Mouse (Mus musculus) embryonic facial prominence, embryonic 12.5 days (tissue): Measurements from ENCODE around the gene Sfswap. TPM values are rescaled to one million over a fixed set of nuclear protein-coding genes. Genes with fewer than 3 reads are reported as not detected.
"Not testable (repeated sequence)": the region's sequence is repeated elsewhere in the genome, so short reads cannot be mapped to it uniquely, and the experiment has no call there.

Source experiments
- ATAC-seq: fragments of 200-750 bp; cut with Nextera tagmentation; 2 replicates; pipeline ENCODE4 v1.8.0; 2017; ENCODE audit not compliant: insufficient number of reproducible peaks, insufficient read depth, low FRiP score, low TSS enrichment
- H3K27ac ChIP-seq: fragments of 300-500 bp; sonication (generic); 2 replicates; pipeline ENCODE4 v1.5.1; 2016; ENCODE audit warnings: mild to moderate bottlenecking
- H3K27me3 ChIP-seq: fragments of 300-500 bp; sonication (generic); 2 replicates; pipeline ENCODE4 v1.6.1; 2016; ENCODE audit warnings: mild to moderate bottlenecking, moderate library complexity
- H3K36me3 ChIP-seq: fragments of 300-500 bp; sonication (generic); 2 replicates; pipeline ENCODE4 v1.6.1; 2016; ENCODE audit warnings: mild to moderate bottlenecking
- H3K4me1 ChIP-seq: fragments of 300-500 bp; sonication (generic); 2 replicates; pipeline ENCODE4 v1.6.1; 2016
- H3K4me2 ChIP-seq: fragments of 300-500 bp; sonication (generic); replicated peaks from 2 replicates; pipeline ENCODE4 v1.6.1; 2016; ENCODE audit warnings: mild to moderate bottlenecking, moderate library complexity
- H3K4me3 ChIP-seq: fragments of 300-500 bp; sonication (generic); 2 replicates; pipeline ENCODE4 v1.5.1; 2016; ENCODE audit warnings: mild to moderate bottlenecking
- H3K9ac ChIP-seq: fragments of 300-500 bp; sonication (generic); 2 replicates; pipeline ENCODE4 v1.6.1; 2016; ENCODE audit warnings: mild to moderate bottlenecking, moderate library complexity
- H3K9me3 ChIP-seq: fragments of 300-500 bp; sonication (generic); 2 replicates; pipeline ENCODE4 v1.6.1; 2016; ENCODE audit warnings: mild to moderate bottlenecking, moderate library complexity
- WGBS: fragments of 180-500 bp; shearing (Covaris S2); methylation state at CpG from one replicate; pipeline ENCODE4 v1.1.7; 2016; 5-methylcytosine and 5-hydroxymethylcytosine counted together
- polyA plus RNA-seq: library from polyadenylated mRNA; unstranded; fragments of >200 nt; fragmentation: Nextera tagmentation; extraction: Ambion mirVana; gene quantifications from 2 replicates; pipeline ENCODE4 v1.2.1, GENCODE M21; 2016

Gene Sfswap
- polyA plus RNA-seq, 1 experiment from 2014 or later, result 68.1 TPM

DNA sequence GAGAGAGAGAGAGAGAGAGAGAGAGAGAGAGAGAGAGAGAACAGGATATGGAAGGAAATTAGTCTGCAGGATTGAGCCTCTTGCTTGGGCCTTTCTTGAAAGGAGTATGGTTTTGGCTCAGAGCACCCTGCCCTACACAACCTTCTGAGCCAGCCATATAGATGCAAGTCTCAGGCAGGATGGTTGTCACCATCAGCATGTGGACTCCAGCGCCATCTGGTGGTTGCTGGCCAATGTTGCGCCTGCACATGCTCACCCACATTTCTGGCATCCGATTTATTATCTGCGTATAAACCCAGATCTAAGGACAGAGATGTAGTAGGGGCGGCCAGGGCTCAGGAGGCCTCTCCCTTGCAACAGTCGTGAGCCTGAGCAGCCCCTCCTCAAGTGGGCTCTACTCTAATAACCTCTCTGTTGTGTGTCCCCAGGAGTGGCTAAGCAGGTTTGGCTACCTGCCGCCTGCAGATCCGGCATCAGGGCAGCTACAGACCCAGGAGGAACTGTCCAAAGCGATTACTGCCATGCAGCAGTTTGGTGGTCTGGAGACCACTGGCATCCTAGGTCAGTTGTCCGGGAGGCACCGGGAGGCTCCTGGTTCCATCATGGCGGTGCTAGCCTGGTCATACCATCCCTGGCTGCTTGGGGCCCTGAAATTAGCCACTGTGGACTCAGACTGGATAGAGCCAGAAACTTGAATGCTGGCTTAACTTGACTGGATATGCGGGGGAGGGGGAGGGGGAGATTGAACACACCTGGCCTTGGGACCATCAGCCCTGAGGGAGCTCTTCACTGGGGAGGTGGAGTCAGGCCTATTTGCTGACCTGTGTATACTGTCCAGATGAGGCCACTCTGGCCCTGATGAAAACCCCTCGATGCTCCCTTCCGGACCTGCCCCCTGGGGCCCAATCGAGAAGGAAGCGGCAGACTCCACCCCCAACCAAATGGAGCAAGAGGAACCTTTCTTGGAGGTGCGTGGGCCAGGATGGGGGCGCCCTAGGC lies 93.4 kb downstream of the Sfswap start:
- no peak for ATAC-seq
- Histone ChIP-seq H3K4me2 (no peak overlapping the region), H3K27ac (no peak overlapping the region), H3K27me3 (no peaks in the 10 kb centered on the region), H3K9me3 (no peaks in the 10 kb centered on the region), H3K4me3 (no peak overlapping the region), H3K4me1 (0 out of 2 replicates have a peak, but pooled peaks cover 3% of the 10 kb centered on the region), H3K9ac (no peak overlapping the region), H3K36me3 (no peaks in the 10 kb centered on the region)
- WGBS, result 30% methylated on average over 19 of the region's 19 CpGs

DNA sequence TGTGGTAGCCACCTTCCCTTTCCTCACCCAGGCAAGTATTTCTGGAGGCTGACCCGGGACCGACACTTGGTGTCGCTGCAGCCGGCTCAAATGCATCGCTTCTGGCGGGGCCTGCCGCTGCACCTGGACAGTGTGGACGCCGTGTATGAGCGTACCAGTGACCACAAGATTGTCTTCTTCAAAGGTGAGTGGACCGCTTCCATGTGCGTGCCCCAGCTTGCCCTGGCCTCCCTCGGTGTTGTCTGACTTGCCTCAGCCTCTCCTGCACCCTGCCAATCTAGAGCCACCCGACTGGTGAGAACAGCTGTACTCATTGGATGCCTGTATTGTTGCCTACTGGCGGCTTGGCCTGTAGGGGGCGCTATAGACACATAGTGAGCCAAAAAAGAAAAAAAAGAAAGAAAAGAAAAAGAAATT lies 101.1 kb downstream of the Sfswap start:
- no peak overlapping the region for H3K4me2 ChIP-seq
- ATAC-seq, result no peak
- WGBS, result 34% methylated on average over 16 of the region's 16 CpGs
- no peak overlapping the region for H3K27ac ChIP-seq
- no peaks in the 10 kb centered on the region for H3K4me1 ChIP-seq
- H3K36me3 ChIP-seq, result 0 out of 2 replicates have a peak, but pooled peaks cover 4% of the 10 kb centered on the region
- no peak overlapping the region for H3K9ac ChIP-seq
- no peaks in the 10 kb centered on the region for H3K9me3 ChIP-seq
- H3K4me3 ChIP-seq, result no peak overlapping the region
- no peaks in the 10 kb centered on the region for H3K27me3 ChIP-seq

GRCm38 (mm10) chr5:129607476-129607875 lies 106.5 kb downstream of the Sfswap start:
- no peak overlapping the region for H3K4me3 ChIP-seq
- no peaks in the 10 kb centered on the region for H3K36me3 ChIP-seq
- no peak overlapping the region for H3K4me2 ChIP-seq
- ATAC-seq, result no peak
- no peak overlapping the region for H3K9ac ChIP-seq
- no peaks in the 10 kb centered on the region for H3K9me3 ChIP-seq
- no peak overlapping the region for H3K27ac ChIP-seq
- H3K27me3 ChIP-seq, result no peaks in the 10 kb centered on the region
- WGBS, result 76% methylated on average over 8 of the region's 8 CpGs
- no peaks in the 10 kb centered on the region for H3K4me1 ChIP-seq

DNA sequence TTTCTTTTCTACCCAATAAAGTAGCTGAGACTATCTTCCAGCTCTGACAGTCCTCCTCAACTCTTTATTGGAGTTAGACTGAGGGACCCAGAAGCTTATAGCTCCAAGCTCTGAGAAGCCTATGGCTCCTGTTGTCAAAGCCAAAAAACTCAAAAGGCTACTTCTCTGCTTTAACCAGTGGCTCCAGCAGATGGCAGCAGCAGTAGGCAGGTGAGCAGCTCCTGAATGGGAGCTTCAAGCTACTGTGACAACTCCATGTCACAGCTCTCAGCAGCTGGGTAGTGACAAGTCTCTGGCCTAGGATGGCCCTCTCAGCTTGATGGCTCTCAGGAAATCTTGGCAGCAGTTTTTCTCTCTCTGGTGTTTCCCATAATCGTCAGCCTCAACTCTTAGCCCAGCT lies 110.0 kb downstream of the Sfswap start:
- Histone ChIP-seq H3K4me3 (no peak overlapping the region), H3K36me3 (no peaks in the 10 kb centered on the region), H3K4me1 (no peaks in the 10 kb centered on the region), H3K9me3 (no peaks in the 10 kb centered on the region), H3K27me3 (no peaks in the 10 kb centered on the region), H3K27ac (no peak overlapping the region), H3K4me2 (no peak overlapping the region), H3K9ac (no peak overlapping the region)
- WGBS, result 14% methylated on average over 1 of the region's 1 CpGs
- ATAC-seq, result no peak

GRCm38 (mm10) chr5:129620600-129620999 lies 119.6 kb downstream of the Sfswap start:
- H3K9me3 ChIP-seq, H3K9ac ChIP-seq, H3K27ac ChIP-seq, H3K4me1 ChIP-seq, ATAC-seq, H3K36me3 ChIP-seq, H3K4me2 ChIP-seq, H3K27me3 ChIP-seq, H3K4me3 ChIP-seq: not testable (repeated sequence)
- WGBS, result 58% methylated on average over 9 of the region's 9 CpGs

Other genes with a start within 250 kb of the Sfswap start
- 3.5 and 3.7 TPM in 2 replicates for gene Mmp17, start 82.9 kb downstream of the Sfswap start, polyA plus RNA-seq
- gene Zfp11, start 168.9 kb downstream of the Sfswap start, polyA plus RNA-seq, result 5.5 and 6.2 TPM in 2 replicates
- gene Sept14, start 207.3 kb downstream of the Sfswap start, polyA plus RNA-seq, result not detected in 2 replicates
- gene Mrps17, start 214.3 kb downstream of the Sfswap start, polyA plus RNA-seq, result 187 and 190 TPM in 2 replicates
- 89.1 and 96.8 TPM in 2 replicates for gene Nipsnap2, start 223.8 kb downstream of the Sfswap start, polyA plus RNA-seq